Mouse (Mus musculus): ENCODE measurements at regions not wholly inside any gene's neighbourhood (a gene's known extent, or its start where the extent isn't known, plus 50 kb on each side); places are given as distances from the start of the nearest gene placed in this dataset.
"Not testable (repeated sequence)": the region's sequence is repeated elsewhere in the genome, so short reads cannot be mapped to it uniquely, and the experiment has no call there.

DNA sequence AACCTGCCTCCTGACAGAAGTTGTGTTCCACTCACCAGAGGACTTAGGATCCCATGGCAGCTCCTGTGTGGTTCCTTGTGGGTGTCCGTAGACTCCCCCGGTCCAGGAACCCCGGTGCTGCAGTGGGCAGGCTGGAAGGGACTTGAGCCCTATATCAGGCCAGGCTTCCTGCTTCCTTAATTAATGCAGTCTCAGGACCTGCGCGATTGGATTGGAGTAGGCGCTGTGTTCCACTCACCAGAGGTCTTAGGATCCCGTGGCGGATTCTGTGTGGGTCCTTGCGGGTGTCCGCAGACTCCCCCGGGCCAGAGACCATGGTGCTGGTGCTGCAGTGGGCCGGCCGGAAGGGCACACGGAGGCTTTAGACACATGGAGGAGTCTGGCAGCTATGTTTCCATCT lies 288.7 kb downstream of the Fut8 start:
- H3K36me3 ChIP-seq (ENCODE audit: control insufficient read depth, insufficient read depth); H3K4me1 ChIP-seq (ENCODE audit: control insufficient read depth, low read depth, low read length); H3K9me3 ChIP-seq (replicated peaks; ENCODE audit: control insufficient read depth, low read length); ATAC-seq (ENCODE audit: low read depth); H3K27me3 ChIP-seq (ENCODE audit: control insufficient read depth, insufficient read depth, low read depth, low read length); H3K27ac ChIP-seq (ENCODE audit: low read length); H3K9ac ChIP-seq (ENCODE audit: low read depth, low read length); H3K4me3 ChIP-seq (ENCODE audit: low read depth, low read length); H3K4me2 ChIP-seq (ENCODE audit: low read depth, low read length): not testable (repeated sequence)
- WGBS (ENCODE audit: insufficient replicate concordance): 73% methylated on average over 14 of the region's 14 CpGs

DNA sequence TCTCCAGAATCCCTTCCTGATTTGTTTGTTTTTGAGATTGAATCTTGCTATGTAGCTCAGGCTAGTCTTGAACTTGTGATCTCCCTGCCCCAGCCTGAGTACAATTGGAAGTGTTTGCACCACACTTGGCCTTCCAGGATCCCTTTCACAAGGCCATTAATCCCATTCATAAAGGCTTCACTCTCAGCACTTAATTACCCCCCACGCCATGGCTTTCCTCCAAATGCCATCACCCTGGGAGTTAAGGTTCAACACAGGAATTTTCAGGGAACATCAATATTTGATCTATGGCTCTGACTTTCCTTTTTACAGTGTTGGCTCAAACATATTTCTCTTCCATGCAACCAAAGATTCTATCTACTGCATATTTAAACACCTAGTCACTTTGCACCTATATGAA lies 289.6 kb downstream of the Fut8 start:
- no peak for ATAC-seq (ENCODE audit: low read depth)
- Histone ChIP-seq H3K4me1 (ENCODE audit: control insufficient read depth, low read depth, low read length) (no peaks in the 10 kb centered on the region), H3K9ac (ENCODE audit: low read depth, low read length) (no peak overlapping the region), H3K9me3 (replicated peaks; ENCODE audit: control insufficient read depth, low read length) (no peaks in the 10 kb centered on the region), H3K27ac (ENCODE audit: low read length) (no peak overlapping the region), H3K4me2 (ENCODE audit: low read depth, low read length) (no peak overlapping the region), H3K27me3 (ENCODE audit: control insufficient read depth, insufficient read depth, low read depth, low read length) (no peaks in the 10 kb centered on the region), H3K4me3 (ENCODE audit: low read depth, low read length) (no peak overlapping the region), H3K36me3 (ENCODE audit: control insufficient read depth, insufficient read depth) (no peaks in the 10 kb centered on the region)
- 54% methylated on average over 1 of the region's 1 CpGs for WGBS (ENCODE audit: insufficient replicate concordance)

- Histone ChIP-seq H3K27ac (ENCODE audit: low read length) (no peak overlapping the region), H3K4me2 (ENCODE audit: low read depth, low read length) (no peak overlapping the region), H3K9me3 (replicated peaks; ENCODE audit: control insufficient read depth, low read length) (no peaks in the 10 kb centered on the region), H3K4me1 (ENCODE audit: control insufficient read depth, low read depth, low read length) (no peaks in the 10 kb centered on the region), H3K27me3 (ENCODE audit: control insufficient read depth, insufficient read depth, low read depth, low read length) (no peaks in the 10 kb centered on the region), H3K4me3 (ENCODE audit: low read depth, low read length) (no peak overlapping the region), H3K36me3 (ENCODE audit: control insufficient read depth, insufficient read depth) (no peaks in the 10 kb centered on the region), H3K9ac (ENCODE audit: low read depth, low read length) (no peak overlapping the region)
- no peak for ATAC-seq (ENCODE audit: low read depth)
- 68% methylated on average over 9 of the region's 9 CpGs for WGBS (ENCODE audit: insufficient replicate concordance)
Measured at GRCm38 (mm10) chr12:77527953-77528865, 290.3 kb downstream of the Fut8 start.

- H3K4me1 ChIP-seq (ENCODE audit: control insufficient read depth, low read depth, low read length): no peaks in the 10 kb centered on the region; the same call in 1 of the 2 replicates
- H3K4me2 ChIP-seq (ENCODE audit: low read depth, low read length): no peak overlapping the region
- H3K9ac ChIP-seq (ENCODE audit: low read depth, low read length): no peak overlapping the region
- H3K27ac ChIP-seq (ENCODE audit: low read length): no peak overlapping the region
- no peak overlapping the region for H3K4me3 ChIP-seq (ENCODE audit: low read depth, low read length)
- ATAC-seq (ENCODE audit: low read depth): no peak
- no peaks in the 10 kb centered on the region for H3K27me3 ChIP-seq (ENCODE audit: control insufficient read depth, insufficient read depth, low read depth, low read length)
- WGBS (ENCODE audit: insufficient replicate concordance): 62% methylated on average over 8 of the region's 8 CpGs
- H3K9me3 ChIP-seq (replicated peaks; ENCODE audit: control insufficient read depth, low read length): no peaks in the 10 kb centered on the region
- H3K36me3 ChIP-seq (ENCODE audit: control insufficient read depth, insufficient read depth): no peaks in the 10 kb centered on the region
Measured at GRCm38 (mm10) chr12:77528868-77529271, 290.9 kb downstream of the Fut8 start.

- 70% methylated on average over 4 of the region's 4 CpGs for WGBS (ENCODE audit: insufficient replicate concordance)
- H3K4me2 ChIP-seq (ENCODE audit: low read depth, low read length): no peak overlapping the region
Measured at GRCm38 (mm10) chr12:77529414-77529813, 291.5 kb downstream of the Fut8 start.

GRCm38 (mm10) chr12:77529955-77530354 lies 292.0 kb downstream of the Fut8 start:
- 25% methylated on average over 3 of the region's 3 CpGs for WGBS (ENCODE audit: insufficient replicate concordance)
- Histone ChIP-seq H3K4me1 (ENCODE audit: control insufficient read depth, low read depth, low read length) (no peaks in the 10 kb centered on the region; the same call in 1 of the 2 replicates), H3K4me2 (ENCODE audit: low read depth, low read length) (no peak overlapping the region), H3K27ac (ENCODE audit: low read length) (no peak overlapping the region), H3K27me3 (ENCODE audit: control insufficient read depth, insufficient read depth, low read depth, low read length) (no peaks in the 10 kb centered on the region), H3K4me3 (ENCODE audit: low read depth, low read length) (no peak overlapping the region), H3K9ac (ENCODE audit: low read depth, low read length) (no peak overlapping the region), H3K36me3 (ENCODE audit: control insufficient read depth, insufficient read depth) (no peaks in the 10 kb centered on the region), H3K9me3 (replicated peaks; ENCODE audit: control insufficient read depth, low read length) (no peaks in the 10 kb centered on the region)
- ATAC-seq (ENCODE audit: low read depth): no peak

More at GRCm38 (mm10) chr12:77529414-77529813, 291.5 kb downstream of the Fut8 start:
- no peak overlapping the region for H3K27ac ChIP-seq (ENCODE audit: low read length)
- no peak overlapping the region for H3K9ac ChIP-seq (ENCODE audit: low read depth, low read length)
- no peaks in the 10 kb centered on the region for H3K27me3 ChIP-seq (ENCODE audit: control insufficient read depth, insufficient read depth, low read depth, low read length)
- H3K4me3 ChIP-seq (ENCODE audit: low read depth, low read length): no peak overlapping the region
- no peaks in the 10 kb centered on the region for H3K36me3 ChIP-seq (ENCODE audit: control insufficient read depth, insufficient read depth)
- no peaks in the 10 kb centered on the region; the same call in 1 of the 2 replicates for H3K4me1 ChIP-seq (ENCODE audit: control insufficient read depth, low read depth, low read length)
- no peak for ATAC-seq (ENCODE audit: low read depth)
- no peaks in the 10 kb centered on the region for H3K9me3 ChIP-seq (replicated peaks; ENCODE audit: control insufficient read depth, low read length)

DNA sequence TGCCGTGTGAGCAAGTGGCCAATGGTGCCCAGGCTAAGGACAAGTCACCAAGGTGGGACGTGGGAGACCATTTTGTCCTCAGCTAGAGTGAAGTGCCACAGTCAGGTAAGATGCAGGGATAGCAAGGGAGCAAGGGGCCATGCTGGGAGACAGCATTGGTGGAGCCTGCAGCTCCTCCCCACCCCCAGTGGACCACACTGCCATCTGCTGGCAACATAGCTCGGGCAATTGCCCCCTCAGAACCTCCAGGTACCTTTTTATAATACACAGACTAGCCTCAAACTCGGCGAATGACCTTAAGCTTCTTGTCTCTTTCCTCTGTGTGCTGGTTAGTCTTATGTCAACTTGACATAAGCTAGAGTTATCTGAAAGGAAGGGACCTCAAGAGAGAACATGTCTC lies 293.4 kb downstream of the Fut8 start:
- WGBS (ENCODE audit: insufficient replicate concordance): 55% methylated on average over 5 of the region's 5 CpGs
- H3K36me3 ChIP-seq (ENCODE audit: control insufficient read depth, insufficient read depth): no peaks in the 10 kb centered on the region
- no peak overlapping the region for H3K4me3 ChIP-seq (ENCODE audit: low read depth, low read length)
- no peak overlapping the region for H3K27ac ChIP-seq (ENCODE audit: low read length)
- no peak for ATAC-seq (ENCODE audit: low read depth)
- no peak overlapping the region for H3K9ac ChIP-seq (ENCODE audit: low read depth, low read length)
- H3K4me1 ChIP-seq (ENCODE audit: control insufficient read depth, low read depth, low read length): no peaks in the 10 kb centered on the region; the same call in 1 of the 2 replicates
- no peak overlapping the region for H3K4me2 ChIP-seq (ENCODE audit: low read depth, low read length)
- H3K9me3 ChIP-seq (replicated peaks; ENCODE audit: control insufficient read depth, low read length): no peaks in the 10 kb centered on the region
- no peaks in the 10 kb centered on the region for H3K27me3 ChIP-seq (ENCODE audit: control insufficient read depth, insufficient read depth, low read depth, low read length)

GRCm38 (mm10) chr12:77532547-77532946 lies 294.6 kb downstream of the Fut8 start:
- Histone ChIP-seq H3K27me3 (ENCODE audit: control insufficient read depth, insufficient read depth, low read depth, low read length) (no peaks in the 10 kb centered on the region), H3K9me3 (replicated peaks; ENCODE audit: control insufficient read depth, low read length) (no peaks in the 10 kb centered on the region), H3K4me1 (ENCODE audit: control insufficient read depth, low read depth, low read length) (no peaks in the 10 kb centered on the region; the same call in 1 of the 2 replicates), H3K36me3 (ENCODE audit: control insufficient read depth, insufficient read depth) (no peaks in the 10 kb centered on the region), H3K4me2 (ENCODE audit: low read depth, low read length) (no peak overlapping the region), H3K4me3 (ENCODE audit: low read depth, low read length) (no peak overlapping the region), H3K27ac (ENCODE audit: low read length) (no peak overlapping the region), H3K9ac (ENCODE audit: low read depth, low read length) (no peak overlapping the region)
- 12% methylated on average over 8 of the region's 8 CpGs for WGBS (ENCODE audit: insufficient replicate concordance)
- ATAC-seq (ENCODE audit: low read depth): no peak

GRCm38 (mm10) chr12:77533606-77534005 lies 295.7 kb downstream of the Fut8 start:
- Histone ChIP-seq H3K36me3 (ENCODE audit: control insufficient read depth, insufficient read depth) (no peaks in the 10 kb centered on the region), H3K9ac (ENCODE audit: low read depth, low read length) (no peak overlapping the region), H3K9me3 (replicated peaks; ENCODE audit: control insufficient read depth, low read length) (no peaks in the 10 kb centered on the region), H3K27me3 (ENCODE audit: control insufficient read depth, insufficient read depth, low read depth, low read length) (no peaks in the 10 kb centered on the region), H3K4me1 (ENCODE audit: control insufficient read depth, low read depth, low read length) (no peaks in the 10 kb centered on the region; the same call in 1 of the 2 replicates), H3K4me2 (ENCODE audit: low read depth, low read length) (no peak overlapping the region), H3K27ac (ENCODE audit: low read length) (peak overlapping the region; percentile 37; the same call in 1 of the 2 replicates), H3K4me3 (ENCODE audit: low read depth, low read length) (no peak overlapping the region)
- WGBS (ENCODE audit: insufficient replicate concordance): 35% methylated on average over 2 of the region's 2 CpGs
- ATAC-seq (ENCODE audit: low read depth): no peak
